ENCODE assay signal across 8 mouse cellular contexts in genomic region chr3:78966683-78967549, GRCm38 (mm10).
DNase-seq lines count a peak whose midpoint lies in the region; ATAC-seq lines count a peak whose summit lies in the region.
"Not testable (repeated sequence)": the region's sequence is repeated elsewhere in the genome, so short reads cannot be mapped to it uniquely, and the experiment has no call there.

No protein-coding gene starts in this region.

- peak overlapping the region; percentile 41 for H3K4me3 ChIP-seq in embryonic facial prominence, embryonic 11.5 days (ENCODE audit: low read depth, low read length)
- H3K4me3 ChIP-seq in hindbrain, embryonic 15.5 days: peak overlapping the region; percentile 50
- H3K4me3 ChIP-seq in neural tube, embryonic 15.5 days (replicated peaks): peak overlapping the region; percentile 50

- peak overlapping the region; percentile 67 for H3K4me2 ChIP-seq in embryonic facial prominence, embryonic 11.5 days (ENCODE audit: low read depth, low read length)
- H3K4me2 ChIP-seq in hindbrain, embryonic 15.5 days: peak overlapping the region; percentile 81
- peak overlapping the region; percentile 71 for H3K4me2 ChIP-seq in neural tube, embryonic 15.5 days

- not testable (repeated sequence) for H3K27ac ChIP-seq in embryonic facial prominence, embryonic 11.5 days (replicated peaks; ENCODE audit: low read depth, low read length); hindbrain, embryonic 15.5 days (replicated peaks); neural tube, embryonic 15.5 days (replicated peaks)

- peak; percentile 18 to 19 for DNase-seq in adrenal gland, postnatal 36 days
- DNase-seq in embryonic facial prominence, embryonic 11.5 days (ENCODE audit: low spot score): not testable (repeated sequence)
- DNase-seq in heart, adult 11 months: peak; percentile 86
- peak; percentile 18 to 43 for DNase-seq in left cerebral cortex, postnatal 36 days (ENCODE audit: low spot score in 2 of 2)
- DNase-seq in lung, postnatal 10 days: peak; percentile 9
- peak; percentile 37 for DNase-seq in thymus, postnatal 4 days

- H3K4me1 ChIP-seq in embryonic facial prominence, embryonic 11.5 days (ENCODE audit: control insufficient read depth, insufficient read depth, low read length); hindbrain, embryonic 15.5 days (replicated peaks); neural tube, embryonic 15.5 days: not testable (repeated sequence)

- intact Hi-C loops in left cerebral cortex, postnatal 36 days (cut with DNase I): not testable (repeated sequence)

- peak; percentile 80 for ATAC-seq in embryonic facial prominence, embryonic 11.5 days (replicated peaks; ENCODE audit: insufficient number of reproducible peaks, low FRiP score, low TSS enrichment, low read depth)
- peak; percentile 87 for ATAC-seq in hindbrain, embryonic 15.5 days (ENCODE audit: low FRiP score, low read depth)
- peak; percentile 93 for ATAC-seq in neural tube, embryonic 15.5 days (ENCODE audit: low FRiP score)

- peak overlapping the region; percentile 55 for H3K9ac ChIP-seq in embryonic facial prominence, embryonic 11.5 days (replicated peaks; ENCODE audit: low read length)
- peak overlapping the region; percentile 57 for H3K9ac ChIP-seq in hindbrain, embryonic 15.5 days
- H3K9ac ChIP-seq in neural tube, embryonic 15.5 days (replicated peaks): peak overlapping the region; percentile 52

- H3K36me3 ChIP-seq in embryonic facial prominence, embryonic 11.5 days (replicated peaks; ENCODE audit: control insufficient read depth, insufficient read depth, low read depth, low read length); hindbrain, embryonic 15.5 days; neural tube, embryonic 15.5 days: not testable (repeated sequence)

- 3% methylated on average over 51 of the region's 57 CpGs for WGBS in embryonic facial prominence, embryonic 11.5 days
- WGBS in hindbrain, embryonic 15.5 days: 3% methylated on average over 47 of the region's 57 CpGs
- WGBS in neural tube, embryonic 15.5 days: 4% methylated on average over 33 of the region's 57 CpGs

- not testable (repeated sequence) for H3K9me3 ChIP-seq in embryonic facial prominence, embryonic 11.5 days (replicated peaks; ENCODE audit: control insufficient read depth, low read length); hindbrain, embryonic 15.5 days; neural tube, embryonic 15.5 days (replicated peaks)

- H3K27me3 ChIP-seq in embryonic facial prominence, embryonic 11.5 days (ENCODE audit: control insufficient read depth, insufficient read depth, low read length); hindbrain, embryonic 15.5 days; neural tube, embryonic 15.5 days (replicated peaks): not testable (repeated sequence)
